18 mouse cellular contexts compared by ENCODE assay signal in the genomic region with DNA sequence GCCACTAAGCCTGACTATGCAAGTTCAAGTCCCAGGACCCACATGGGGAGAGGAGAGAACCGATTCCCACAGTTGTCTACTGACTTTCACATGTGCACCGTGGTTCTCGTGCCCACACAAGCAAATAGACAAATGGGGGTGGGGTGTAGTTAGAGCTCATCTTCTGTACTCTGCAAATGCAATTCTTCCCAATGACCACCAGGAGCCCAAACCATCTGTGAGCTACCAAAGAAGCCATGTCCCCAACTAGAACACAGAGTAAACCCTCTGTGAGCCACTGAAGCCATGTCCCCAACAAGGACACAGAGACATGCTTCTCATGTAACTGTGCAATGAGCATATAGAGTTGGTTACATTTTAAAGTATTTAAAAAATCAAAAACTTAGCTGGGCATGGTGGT. TPM values are rescaled to one million over a fixed set of nuclear protein-coding genes. Genes with fewer than 3 reads are reported as not detected.
A peak's percentile ranks its signal among the peaks of the same experiment; 100 is the strongest.
DNase-seq lines count a peak whose midpoint lies in the region; ATAC-seq and TF ChIP-seq lines count a peak whose summit lies in the region.
"Had no signal": no experiment of that assay in that cellular context is flagged by ENCODE, and none has a peak within 500 bp of the region (broad histone marks: within the 10 kb centered on the region; RNA-seq: fewer than 3 reads in every experiment).

No protein-coding gene starts in this region.

- H3K4me3 ChIP-seq in hindbrain, postnatal 0 days (ENCODE audit: low read length) = no peak overlapping the region
- no peak overlapping the region for H3K4me3 ChIP-seq in hindbrain, embryonic 13.5 days
- no peak overlapping the region for H3K4me3 ChIP-seq in lung, postnatal 0 days (ENCODE audit: low read depth, low read length)
- no peak overlapping the region for H3K4me3 ChIP-seq in forebrain, embryonic 10.5 days
- H3K4me3 ChIP-seq: embryonic facial prominence, embryonic 15.5 days; forebrain, embryonic 15.5 days; heart, embryonic 10.5 days; midbrain, embryonic 10.5 days; neural tube, embryonic 15.5 days had no signal

- no peak for TF ChIP-seq EP300 in lung, postnatal 0 days (IDR thresholded peaks at IDR 0.05)

- H3K9ac ChIP-seq in hindbrain, postnatal 0 days (replicated peaks; ENCODE audit: low read length) = no peak overlapping the region
- H3K9ac ChIP-seq in hindbrain, embryonic 13.5 days = no peak overlapping the region
- no peak overlapping the region for H3K9ac ChIP-seq in lung, postnatal 0 days (replicated peaks; ENCODE audit: low read depth)
- H3K9ac ChIP-seq: embryonic facial prominence, embryonic 15.5 days; forebrain, embryonic 15.5 days; neural tube, embryonic 15.5 days had no signal

- H3K4me2 ChIP-seq in hindbrain, postnatal 0 days (ENCODE audit: low read depth, low read length) = no peak overlapping the region
- no peak overlapping the region for H3K4me2 ChIP-seq in hindbrain, embryonic 13.5 days
- H3K4me2 ChIP-seq in lung, postnatal 0 days (replicated peaks; ENCODE audit: low read depth, low read length) = no peak overlapping the region
- H3K4me2 ChIP-seq: embryonic facial prominence, embryonic 15.5 days; forebrain, embryonic 15.5 days; neural tube, embryonic 15.5 days had no signal

- H3K4me1 ChIP-seq in hindbrain, postnatal 0 days (ENCODE audit: insufficient read depth, low read length) = peaks cover 9% of the 10 kb centered on the region
- peaks cover 15% of the 10 kb centered on the region for H3K4me1 ChIP-seq in hindbrain, embryonic 13.5 days (replicated peaks)
- no peaks in the 10 kb centered on the region for H3K4me1 ChIP-seq in lung, postnatal 0 days (ENCODE audit: insufficient read depth, low read depth, low read length)
- peaks cover 12% of the 10 kb centered on the region for H3K4me1 ChIP-seq in forebrain, embryonic 10.5 days
- H3K4me1 ChIP-seq: embryonic facial prominence, embryonic 15.5 days; heart, embryonic 10.5 days had no signal

- no peak for ATAC-seq in hindbrain, postnatal 0 days
- no peak for ATAC-seq in hindbrain, embryonic 13.5 days (ENCODE audit: low FRiP score)
- no peak for ATAC-seq in lung, postnatal 0 days
- peak; percentile 60 for ATAC-seq in megakaryocyte progenitor cell, adult 5-6 weeks (replicated peaks; ENCODE audit: poor library complexity)
- ATAC-seq: forebrain, embryonic 15.5 days had no signal

- no peaks in the 10 kb centered on the region for H3K9me3 ChIP-seq in hindbrain, postnatal 0 days (ENCODE audit: low read length)
- H3K9me3 ChIP-seq in hindbrain, embryonic 13.5 days = no peaks in the 10 kb centered on the region
- no peaks in the 10 kb centered on the region for H3K9me3 ChIP-seq in lung, postnatal 0 days (ENCODE audit: low read length)
- no peaks in the 10 kb centered on the region for H3K9me3 ChIP-seq in forebrain, embryonic 10.5 days
- H3K9me3 ChIP-seq: embryonic facial prominence, embryonic 15.5 days; forebrain, embryonic 15.5 days; heart, embryonic 10.5 days; midbrain, embryonic 10.5 days; neural tube, embryonic 15.5 days had no signal

- H3K36me3 ChIP-seq in hindbrain, postnatal 0 days (ENCODE audit: insufficient read depth, low read length) = no peaks in the 10 kb centered on the region
- no peaks in the 10 kb centered on the region for H3K36me3 ChIP-seq in hindbrain, embryonic 13.5 days
- H3K36me3 ChIP-seq in lung, postnatal 0 days (ENCODE audit: insufficient read depth, low read length) = no peaks in the 10 kb centered on the region
- no peaks in the 10 kb centered on the region for H3K36me3 ChIP-seq in forebrain, embryonic 10.5 days (replicated peaks)
- H3K36me3 ChIP-seq: embryonic facial prominence, embryonic 15.5 days; forebrain, embryonic 15.5 days; heart, embryonic 10.5 days; midbrain, embryonic 10.5 days; neural tube, embryonic 15.5 days had no signal

- peak; percentile 51 for TF ChIP-seq CTCF in hindbrain, postnatal 0 days (IDR thresholded peaks at IDR 0.05; ENCODE audit: low read depth)
- peak; percentile 41 for TF ChIP-seq CTCF in lung, postnatal 0 days (IDR thresholded peaks at IDR 0.05)

- no peaks in the 10 kb centered on the region for H3K27me3 ChIP-seq in hindbrain, postnatal 0 days (ENCODE audit: insufficient read depth, low read length)
- no peaks in the 10 kb centered on the region for H3K27me3 ChIP-seq in hindbrain, embryonic 13.5 days
- H3K27me3 ChIP-seq in lung, postnatal 0 days (replicated peaks; ENCODE audit: insufficient read depth, low read length) = no peaks in the 10 kb centered on the region
- H3K27me3 ChIP-seq in forebrain, embryonic 10.5 days (ENCODE audit: poor library complexity, severe bottlenecking) = 0 out of 2 replicates have a peak, but pooled peaks cover under 1% of the 10 kb centered on the region
- H3K27me3 ChIP-seq: embryonic facial prominence, embryonic 15.5 days; forebrain, embryonic 15.5 days; neural tube, embryonic 15.5 days had no signal

- 87% methylated on average over 3 of the region's 3 CpGs for WGBS in hindbrain, postnatal 0 days
- 89% methylated on average over 3 of the region's 3 CpGs for WGBS in hindbrain, embryonic 13.5 days
- 81% methylated on average over 3 of the region's 3 CpGs for WGBS in lung, postnatal 0 days
- WGBS in forebrain, embryonic 10.5 days = 82% methylated on average over 3 of the region's 3 CpGs

- DNase-seq in hindbrain, postnatal 0 days (ENCODE audit: low spot score) = no peak
- no peak for DNase-seq in lung, postnatal 0 days (ENCODE audit: low spot score)
- DNase-seq in lung, postnatal 4 days = no peak
- peak; percentile 52 for DNase-seq in ES-CJ7 (ENCODE audit: low read depth, low spot score)
- no peak for DNase-seq in forebrain, embryonic 10.5 days (ENCODE audit: extremely low spot score, low spot score)
- no peak for DNase-seq in frontal cortex, postnatal 36 days (ENCODE audit: low spot score in 2 of 2)
- DNase-seq: adrenal gland, adult 2 months; cerebellum, adult 11 months; layer of hippocampus, adult 9-11 months; lung, postnatal 10 days; thymus, adult 18-20 months had no signal

- H3K27ac ChIP-seq in hindbrain, postnatal 0 days = no peak overlapping the region
- H3K27ac ChIP-seq in hindbrain, embryonic 13.5 days = no peak overlapping the region
- no peak overlapping the region for H3K27ac ChIP-seq in lung, postnatal 0 days (ENCODE audit: low read length)
- no peak overlapping the region for H3K27ac ChIP-seq in forebrain, embryonic 10.5 days
- H3K27ac ChIP-seq: embryonic facial prominence, embryonic 15.5 days; forebrain, embryonic 15.5 days; heart, embryonic 10.5 days; midbrain, embryonic 10.5 days; neural tube, embryonic 15.5 days had no signal

RNA-seq across cellular contexts. Expression of gene Slc35c1, which starts 43.1 kb away (rescaled TPM):
- 11.0 and 12.7 TPM in 2 replicates for total RNA-seq in hindbrain, postnatal 0 days (2014; rRNA removed)
- polyA plus RNA-seq in hindbrain, postnatal 0 days (2015; fragmentation: Nextera tagmentation; extraction: Ambion mirVana) = 12.7 and 16.4 TPM in 2 replicates
- 10.5 and 12.0 TPM in 2 replicates for polyA plus RNA-seq in hindbrain, embryonic 13.5 days (2015; fragmentation: Nextera tagmentation; extraction: Ambion mirVana)
- 12.9 and 13.1 TPM in 2 replicates for polyA plus RNA-seq in lung, postnatal 0 days (2015; fragmentation: Nextera tagmentation; extraction: Ambion mirVana)
- 62.3 and 76.4 TPM in 2 replicates for total RNA-seq in megakaryocyte progenitor cell, adult 5-6 weeks (2015)
- total RNA-seq in megakaryocyte progenitor cell, adult 5-6 weeks (2017) = 16.5 and 19.3 TPM in 2 replicates
- 14.2 and 14.4 TPM in 2 replicates for polyA plus RNA-seq in forebrain, embryonic 10.5 days (2016; fragmentation: Nextera tagmentation; extraction: Ambion mirVana)
